Mouse (Mus musculus): ENCODE results near the gene Aqp8. TPM values are rescaled to one million over a fixed set of nuclear protein-coding genes. Genes with fewer than 3 reads are reported as not detected.
A peak's percentile ranks its signal among the peaks of the same experiment; 100 is the strongest.

Gene Aqp8
- polyA plus RNA-seq, 1 experiment from 2014 or later, result 29.3 TPM

- Histone ChIP-seq H3K27me3 (ENCODE audit: insufficient read depth, low read length) (no peaks in the 10 kb centered on the region), H3K36me3 (replicated peaks; ENCODE audit: insufficient read depth, low read length) (peaks cover 11% of the 10 kb centered on the region; the same call in 1 of the 2 replicates), H3K4me2 (ENCODE audit: low read depth, low read length) (no peak overlapping the region), H3K9me3 (ENCODE audit: low read length) (no peaks in the 10 kb centered on the region), H3K9ac (replicated peaks) (no peak overlapping the region), H3K4me1 (ENCODE audit: insufficient read depth) (peaks cover 19% of the 10 kb centered on the region), H3K27ac (ENCODE audit: low read depth) (no peak overlapping the region), H3K4me3 (ENCODE audit: low read depth, low read length) (no peak overlapping the region)
- TF ChIP-seq EP300 (IDR thresholded peaks at IDR 0.05; ENCODE audit: low read depth), result no peak
- no peak for TF ChIP-seq CTCF (IDR thresholded peaks at IDR 0.05; ENCODE audit: low read depth)
- ATAC-seq, result no peak
- DNase-seq, result no peak
- 86% methylated on average over 6 of the region's 6 CpGs for WGBS (ENCODE audit: insufficient replicate concordance)
Observed at GRCm38 (mm10) chr7:123425134-123425757, 36.8 kb upstream of the Aqp8 start.

GRCm38 (mm10) chr7:123429624-123430410 lies 32.3 kb upstream of the Aqp8 start:
- ATAC-seq (peak; percentile 87), DNase-seq (peak; percentile 36)
- no peaks in the 10 kb centered on the region for H3K27me3 ChIP-seq (ENCODE audit: insufficient read depth, low read length)
- no peak overlapping the region for H3K9ac ChIP-seq (replicated peaks)
- peaks cover 17% of the 10 kb centered on the region for H3K4me1 ChIP-seq (ENCODE audit: insufficient read depth)
- H3K4me2 ChIP-seq (ENCODE audit: low read depth, low read length), result no peak overlapping the region
- 54% methylated on average over 8 of the region's 8 CpGs for WGBS (ENCODE audit: insufficient replicate concordance)
- H3K9me3 ChIP-seq (ENCODE audit: low read length), result no peaks in the 10 kb centered on the region
- TF ChIP-seq EP300 (IDR thresholded peaks at IDR 0.05; ENCODE audit: low read depth), result no peak
- peaks cover 5% of the 10 kb centered on the region; the same call in 1 of the 2 replicates for H3K36me3 ChIP-seq (replicated peaks; ENCODE audit: insufficient read depth, low read length)
- peak overlapping the region; percentile 50 for H3K27ac ChIP-seq (ENCODE audit: low read depth)
- no peak overlapping the region for H3K4me3 ChIP-seq (ENCODE audit: low read depth, low read length)

GRCm38 (mm10) chr7:123430411-123430705 lies 31.7 kb upstream of the Aqp8 start:
- no peaks in the 10 kb centered on the region for H3K9me3 ChIP-seq (ENCODE audit: low read length)
- H3K9ac ChIP-seq (replicated peaks), result no peak overlapping the region
- DNase-seq (no peak), ATAC-seq (peak; percentile 81)
- 62% methylated on average over 4 of the region's 4 CpGs for WGBS (ENCODE audit: insufficient replicate concordance)
- H3K36me3 ChIP-seq (replicated peaks; ENCODE audit: insufficient read depth, low read length), result peaks cover 5% of the 10 kb centered on the region; the same call in 1 of the 2 replicates
- H3K4me1 ChIP-seq (ENCODE audit: insufficient read depth), result peaks cover 17% of the 10 kb centered on the region
- no peak overlapping the region for H3K4me2 ChIP-seq (ENCODE audit: low read depth, low read length)
- peak overlapping the region; percentile 50 for H3K27ac ChIP-seq (ENCODE audit: low read depth)
- TF ChIP-seq CTCF (IDR thresholded peaks at IDR 0.05; ENCODE audit: low read depth), result no peak
- no peak for TF ChIP-seq EP300 (IDR thresholded peaks at IDR 0.05; ENCODE audit: low read depth)
- no peaks in the 10 kb centered on the region for H3K27me3 ChIP-seq (ENCODE audit: insufficient read depth, low read length)
- H3K4me3 ChIP-seq (ENCODE audit: low read depth, low read length), result no peak overlapping the region

GRCm38 (mm10) chr7:123431206-123431605 lies 30.9 kb upstream of the Aqp8 start:
- 76% methylated on average over 4 of the region's 4 CpGs for WGBS (ENCODE audit: insufficient replicate concordance)
- no peak for TF ChIP-seq EP300 (IDR thresholded peaks at IDR 0.05; ENCODE audit: low read depth)
- no peak for TF ChIP-seq CTCF (IDR thresholded peaks at IDR 0.05; ENCODE audit: low read depth)
- H3K4me3 ChIP-seq (ENCODE audit: low read depth, low read length), result no peak overlapping the region
- ATAC-seq (no peak), DNase-seq (no peak)
- 0 out of 2 replicates have a peak, but pooled peaks cover 5% of the 10 kb centered on the region for H3K36me3 ChIP-seq (replicated peaks; ENCODE audit: insufficient read depth, low read length)
- H3K4me1 ChIP-seq (ENCODE audit: insufficient read depth), result peaks cover 17% of the 10 kb centered on the region
- H3K27ac ChIP-seq (ENCODE audit: low read depth), result no peak overlapping the region
- H3K9me3 ChIP-seq (ENCODE audit: low read length), result no peaks in the 10 kb centered on the region
- H3K4me2 ChIP-seq (ENCODE audit: low read depth, low read length), result no peak overlapping the region
- H3K9ac ChIP-seq (replicated peaks), result no peak overlapping the region
- no peaks in the 10 kb centered on the region for H3K27me3 ChIP-seq (ENCODE audit: insufficient read depth, low read length)

GRCm38 (mm10) chr7:123442079-123442478 lies 20.0 kb upstream of the Aqp8 start:
- TF ChIP-seq EP300 (IDR thresholded peaks at IDR 0.05; ENCODE audit: low read depth) (no peak), CTCF (IDR thresholded peaks at IDR 0.05; ENCODE audit: low read depth) (no peak)
- no peaks in the 10 kb centered on the region for H3K27me3 ChIP-seq (ENCODE audit: insufficient read depth, low read length)
- DNase-seq (no peak), ATAC-seq (no peak)
- 52% methylated on average over 1 of the region's 1 CpGs for WGBS (ENCODE audit: insufficient replicate concordance)
- H3K4me1 ChIP-seq (ENCODE audit: insufficient read depth), result no peaks in the 10 kb centered on the region
- no peak overlapping the region for H3K9ac ChIP-seq (replicated peaks)
- no peaks in the 10 kb centered on the region for H3K36me3 ChIP-seq (replicated peaks; ENCODE audit: insufficient read depth, low read length)
- no peak overlapping the region for H3K4me2 ChIP-seq (ENCODE audit: low read depth, low read length)
- H3K4me3 ChIP-seq (ENCODE audit: low read depth, low read length), result no peak overlapping the region
- H3K9me3 ChIP-seq (ENCODE audit: low read length), result no peaks in the 10 kb centered on the region
- no peak overlapping the region for H3K27ac ChIP-seq (ENCODE audit: low read depth)

GRCm38 (mm10) chr7:123448794-123449193 lies 13.3 kb upstream of the Aqp8 start:
- Histone ChIP-seq H3K9me3 (ENCODE audit: low read length) (no peaks in the 10 kb centered on the region), H3K9ac (replicated peaks) (no peak overlapping the region), H3K27ac (ENCODE audit: low read depth) (no peak overlapping the region), H3K4me2 (ENCODE audit: low read depth, low read length) (no peak overlapping the region), H3K36me3 (replicated peaks; ENCODE audit: insufficient read depth, low read length) (no peaks in the 10 kb centered on the region), H3K4me3 (ENCODE audit: low read depth, low read length) (no peak overlapping the region), H3K4me1 (ENCODE audit: insufficient read depth) (peaks cover 7% of the 10 kb centered on the region), H3K27me3 (ENCODE audit: insufficient read depth, low read length) (no peaks in the 10 kb centered on the region)
- no peak for ATAC-seq
- TF ChIP-seq CTCF (IDR thresholded peaks at IDR 0.05; ENCODE audit: low read depth) (no peak), EP300 (IDR thresholded peaks at IDR 0.05; ENCODE audit: low read depth) (no peak)
- no peak for DNase-seq
- WGBS (ENCODE audit: insufficient replicate concordance), result 81% methylated on average over 2 of the region's 2 CpGs

Data from liver, postnatal 0 days (tissue).